Mouse (Mus musculus) heart, postnatal 0 days (tissue): ENCODE results near the gene Fam120b. TPM values are rescaled to one million over a fixed set of nuclear protein-coding genes. Genes with fewer than 3 reads are reported as not detected.

ENCODE experiments used
- ATAC-seq: fragments of 200-750 bp; cut with Nextera tagmentation; 2 replicates; pipeline ENCODE4 v1.8.0; 2017; ENCODE audit warnings: low read depth, moderate number of reproducible peaks, moderate library complexity; ENCODE audit not compliant: insufficient read depth
- DNase-seq: peaks from one replicate; pipeline ENCODE4 v3.0.0-alpha.2; 2016; ENCODE audit warnings: low spot score
- H3K27ac ChIP-seq: fragments of 300-500 bp; sonication (generic); 2 replicates; pipeline ENCODE4 v1.5.1; 2014; ENCODE audit warnings: low read depth, mild to moderate bottlenecking
- H3K27me3 ChIP-seq: fragments of 300-500 bp; sonication (generic); 2 replicates; pipeline ENCODE4 v1.6.1; 2014; ENCODE audit warnings: low read length, mixed read lengths; ENCODE audit not compliant: control insufficient read depth, insufficient read depth
- H3K36me3 ChIP-seq: fragments of 300-500 bp; sonication (generic); replicated peaks from 2 replicates; pipeline ENCODE4 v1.6.1; 2014; ENCODE audit warnings: low read length, mixed read lengths; ENCODE audit not compliant: control insufficient read depth, insufficient read depth
- H3K4me1 ChIP-seq: fragments of 300-500 bp; sonication (generic); 2 replicates; pipeline ENCODE4 v1.6.1; 2014; ENCODE audit warnings: antibody characterized with exemption; ENCODE audit not compliant: control insufficient read depth, insufficient read depth
- H3K4me2 ChIP-seq: fragments of 300-500 bp; sonication (generic); 2 replicates; pipeline ENCODE4 v1.6.1; 2014; ENCODE audit warnings: low read depth, mild to moderate bottlenecking, low read length, moderate library complexity
- H3K4me3 ChIP-seq: fragments of 300-500 bp; sonication (generic); 2 replicates; pipeline ENCODE4 v1.5.1; 2014; ENCODE audit warnings: low read depth, low read length
- H3K9ac ChIP-seq: fragments of 300-500 bp; sonication (generic); replicated peaks from 2 replicates; pipeline ENCODE4 v1.6.1; 2014; ENCODE audit warnings: low read depth, low read length, mixed read lengths
- H3K9me3 ChIP-seq: fragments of 300-500 bp; sonication (generic); replicated peaks from 2 replicates; pipeline ENCODE4 v1.6.1; 2016; ENCODE audit warnings: low read length; ENCODE audit not compliant: control insufficient read depth
- CTCF ChIP-seq: IDR thresholded peaks from 2 replicates; pipeline ENCODE4 v1.5.1; 2016; ENCODE audit warnings: antibody characterized with exemption, control low read depth, low read depth
- EP300 ChIP-seq: IDR thresholded peaks from 2 replicates; pipeline ENCODE4 v1.6.1; 2016; ENCODE audit warnings: antibody characterized with exemption, low read depth
- WGBS: fragments of 180-500 bp; shearing (Covaris S2); extraction: QIAGEN DNeasy Blood & Tissue Kit; methylation state at CpG from one replicate; pipeline ENCODE4 v1.1.7; 2014; 5-methylcytosine and 5-hydroxymethylcytosine counted together
- polyA plus RNA-seq: library from polyadenylated mRNA; unstranded; fragments of >200 nt; fragmentation: Nextera tagmentation; extraction: Ambion mirVana; gene quantifications from 2 replicates; pipeline ENCODE4 v1.2.1, GENCODE M21; 2015
- total RNA-seq: library from RNA; depleted of rRNA; stranded (reverse); fragments of >200 nt; gene quantifications from 2 replicates; pipeline ENCODE4 v1.2.3, GENCODE M21; 2014; ENCODE audit warnings: low replicate concordance

The Fam120b gene
- total and polyA plus RNA-seq, 2 experiments from 2014 or later, result 10.5 to 10.9 TPM

DNA sequence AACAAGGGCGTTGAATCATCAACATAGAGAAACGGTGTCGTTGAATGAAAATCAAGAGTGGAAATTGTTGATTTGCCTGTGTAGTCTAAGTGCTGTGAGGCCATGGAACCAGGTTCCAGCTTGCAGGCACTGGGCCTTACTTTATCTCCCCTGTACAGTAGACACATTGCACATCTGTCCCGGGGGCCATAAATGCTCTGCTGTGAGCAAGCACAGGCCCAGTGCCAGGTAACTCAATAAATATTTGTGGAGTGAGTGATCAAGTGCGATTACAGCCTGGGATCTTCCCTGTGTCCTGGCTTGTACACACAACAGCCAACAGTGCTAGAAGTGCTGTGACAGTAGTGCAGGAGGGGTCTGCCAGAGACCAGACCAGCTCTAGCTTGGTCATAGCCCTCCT, 39.5 kb upstream of the Fam120b start:
- no peak overlapping the region for H3K4me2 ChIP-seq
- ATAC-seq (no peak), DNase-seq (no peak)
- WGBS, result 74% methylated on average over 5 of the region's 5 CpGs
- H3K4me3 ChIP-seq, result no peak overlapping the region
- H3K9ac ChIP-seq, result no peak overlapping the region
- no peaks in the 10 kb centered on the region for H3K9me3 ChIP-seq
- no peaks in the 10 kb centered on the region for H3K36me3 ChIP-seq
- no peak for TF ChIP-seq EP300
- TF ChIP-seq CTCF, result no peak
- H3K27me3 ChIP-seq, result no peaks in the 10 kb centered on the region
- no peaks in the 10 kb centered on the region for H3K4me1 ChIP-seq
- no peak overlapping the region for H3K27ac ChIP-seq

DNA sequence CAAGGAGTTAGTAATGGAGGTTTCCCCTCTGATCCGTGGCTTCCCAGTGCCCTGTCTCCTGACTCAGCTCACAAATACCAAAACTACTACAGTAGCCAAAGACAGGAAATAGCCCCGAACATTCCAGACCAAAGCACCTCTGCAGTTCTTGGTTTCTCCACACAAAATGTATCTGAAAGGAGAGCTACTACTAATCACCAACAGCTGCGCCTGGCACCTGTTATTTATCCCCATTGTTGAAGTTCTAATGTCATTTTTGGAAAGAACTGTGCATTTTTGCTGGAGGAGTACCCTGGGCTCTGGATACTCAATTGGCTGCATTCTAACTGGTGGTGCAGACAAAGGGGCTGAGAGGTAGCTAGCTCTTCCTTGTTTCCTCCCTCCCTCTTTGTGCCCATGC, 38.9 kb upstream of the Fam120b start:
- Histone ChIP-seq H3K27ac (no peak overlapping the region), H3K4me2 (no peak overlapping the region)
- 54% methylated on average over 3 of the region's 3 CpGs for WGBS

DNA sequence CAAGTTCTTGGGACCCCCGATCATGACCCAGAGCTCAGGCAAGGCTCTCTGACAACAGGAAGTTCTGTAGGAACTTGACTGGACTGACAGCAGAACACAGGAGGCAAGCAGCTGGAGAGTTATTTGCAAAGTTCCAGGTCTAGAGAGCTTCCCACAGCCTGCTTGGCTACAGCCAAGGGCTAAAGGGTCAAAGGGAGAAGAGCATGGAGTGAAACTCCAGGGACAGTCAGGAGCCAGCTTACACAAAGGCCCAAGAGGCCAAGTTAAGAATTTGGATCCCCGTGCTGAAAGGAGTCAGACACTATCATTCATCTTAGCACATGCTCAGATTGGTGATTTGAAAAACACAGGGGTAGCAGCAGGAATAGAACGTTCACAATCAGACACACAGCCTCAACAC, 32.3 kb upstream of the Fam120b start:
- Histone ChIP-seq H3K27me3 (no peaks in the 10 kb centered on the region), H3K9ac (no peak overlapping the region), H3K4me1 (no peaks in the 10 kb centered on the region), H3K27ac (no peak overlapping the region), H3K36me3 (no peaks in the 10 kb centered on the region), H3K4me3 (no peak overlapping the region), H3K9me3 (0 out of 2 replicates have a peak, but pooled peaks cover 2% of the 10 kb centered on the region), H3K4me2 (no peak overlapping the region)
- ATAC-seq (no peak), DNase-seq (no peak)
- TF ChIP-seq CTCF (no peak), EP300 (no peak)
- WGBS, result 46% methylated on average over 3 of the region's 3 CpGs

More for the DNA sequence above, 38.9 kb upstream of the Fam120b start:
- no peaks in the 10 kb centered on the region for H3K36me3 ChIP-seq
- H3K27me3 ChIP-seq, result no peaks in the 10 kb centered on the region
- DNase-seq (no peak), ATAC-seq (no peak)
- TF ChIP-seq EP300 (no peak), CTCF (no peak)
- H3K9me3 ChIP-seq, result no peaks in the 10 kb centered on the region
- H3K4me3 ChIP-seq, result no peak overlapping the region
- H3K4me1 ChIP-seq, result no peaks in the 10 kb centered on the region
- H3K9ac ChIP-seq, result no peak overlapping the region

DNA sequence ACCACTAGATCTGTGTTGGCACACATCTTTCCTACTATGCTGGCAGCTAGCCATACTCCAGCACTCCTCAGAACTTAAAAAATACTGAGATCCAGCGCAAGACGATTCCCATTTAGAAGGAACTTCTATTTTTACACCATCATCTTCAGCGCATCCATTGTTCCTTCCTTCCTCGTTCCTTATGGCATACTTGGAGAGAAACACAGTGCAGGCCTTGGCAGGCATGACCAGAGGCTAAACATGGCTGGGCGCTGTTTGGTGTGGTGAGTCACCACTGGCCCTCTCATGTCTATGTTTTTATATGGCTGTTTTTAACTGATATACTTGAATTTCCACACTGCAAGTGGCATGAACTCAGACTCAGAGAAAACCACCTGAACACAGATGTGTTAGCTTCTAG, 30.4 kb upstream of the Fam120b start:
- Histone ChIP-seq H3K4me1 (no peaks in the 10 kb centered on the region), H3K27ac (peak overlapping the region; percentile 28; the same call in 1 of the 2 replicates), H3K27me3 (0 out of 2 replicates have a peak, but pooled peaks cover 6% of the 10 kb centered on the region), H3K9me3 (0 out of 2 replicates have a peak, but pooled peaks cover 2% of the 10 kb centered on the region), H3K4me2 (no peak overlapping the region), H3K4me3 (no peak overlapping the region), H3K36me3 (no peaks in the 10 kb centered on the region), H3K9ac (no peak overlapping the region)
- peak; percentile 60; the same call in 1 of the 2 replicates for ATAC-seq
- peak; percentile 53 for DNase-seq
- TF ChIP-seq EP300 (no peak), CTCF (no peak)
- WGBS, result 40% methylated on average over 5 of the region's 5 CpGs

DNA sequence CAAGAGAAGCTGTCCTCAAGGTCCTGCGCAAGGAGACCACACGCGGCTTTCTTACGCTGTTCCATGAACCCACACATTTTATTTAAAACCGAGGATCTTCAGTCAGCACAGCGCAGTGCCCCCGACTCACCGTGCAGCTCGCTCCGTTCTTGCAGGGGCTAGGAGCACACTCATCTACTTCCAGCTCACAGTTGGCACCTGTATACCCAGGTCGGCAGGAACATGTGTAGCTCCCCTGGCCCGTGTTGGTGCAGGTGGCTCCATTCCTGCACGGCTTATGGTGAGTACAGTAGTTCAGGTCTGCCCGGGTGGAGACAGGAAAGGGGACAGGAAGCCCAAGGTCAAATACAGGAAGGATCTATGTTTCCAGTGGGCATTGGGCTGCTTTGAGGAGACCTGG, 25.6 kb upstream of the Fam120b start:
- Histone ChIP-seq H3K27me3 (peaks cover 46% of the 10 kb centered on the region), H3K36me3 (no peaks in the 10 kb centered on the region), H3K9me3 (no peaks in the 10 kb centered on the region), H3K4me2 (no peak overlapping the region), H3K27ac (no peak overlapping the region), H3K9ac (no peak overlapping the region), H3K4me1 (peaks cover 8% of the 10 kb centered on the region; the same call in 1 of the 2 replicates), H3K4me3 (no peak overlapping the region)
- WGBS, result 80% methylated on average over 14 of the region's 14 CpGs
- TF ChIP-seq EP300, result no peak
- TF ChIP-seq CTCF, result no peak
- ATAC-seq (no peak), DNase-seq (no peak)
